Mouse (Mus musculus) bone marrow, adult 2 months (tissue): ENCODE measurements around the gene Kcng4. TPM values are rescaled to one million over a fixed set of nuclear protein-coding genes. Genes with fewer than 3 reads are reported as not detected.

ENCODE experiments used
- H3K27ac ChIP-seq: fragments of 200-500 bp; 2 replicates; pipeline ENCODE4 v1.5.1; 2012; ENCODE audit warnings: low read depth, mild to moderate bottlenecking, control low read depth, inconsistent platforms, low read length; ENCODE audit not compliant: control insufficient read depth, poor library complexity, insufficient read depth
- H3K4me1 ChIP-seq: fragments of 200-500 bp; 2 replicates; pipeline ENCODE4 v1.6.1; 2011; ENCODE audit warnings: low read length; ENCODE audit not compliant: control insufficient read depth, insufficient read depth
- H3K4me3 ChIP-seq: fragments of 200-500 bp; replicated peaks from 2 replicates; pipeline ENCODE3; 2011; ENCODE audit warnings: mild to moderate bottlenecking, low read depth, low read length, control low read depth; ENCODE audit not compliant: control insufficient read depth
- CTCF ChIP-seq: fragments of 200-500 bp; IDR thresholded peaks from 2 replicates; pipeline ENCODE4 v1.5.1; 2011; ENCODE audit warnings: low read length, control low read depth; ENCODE audit not compliant: control insufficient read depth, insufficient read depth
- POLR2A ChIP-seq: fragments of 200-500 bp; IDR thresholded peaks from 2 replicates; pipeline ENCODE4 v1.6.1; 2011; ENCODE audit warnings: low read depth, mild to moderate bottlenecking, control low read depth, low read length, borderline replicate concordance; ENCODE audit not compliant: control insufficient read depth
- WGBS: fragments of 180-500 bp; shearing (Covaris S2); methylation state at CpG from one replicate; pipeline ENCODE4 v1.1.7; 2018; 5-methylcytosine and 5-hydroxymethylcytosine counted together
- polyA plus RNA-seq: library from polyadenylated mRNA; stranded (reverse); fragments of >200 nt; gene quantifications from 2 replicates; pipeline ENCODE4 v1.2.4, GENCODE M21; 2011; ENCODE audit warnings: low replicate concordance; ENCODE audit not compliant: missing spikeins, insufficient read depth, insufficient read length

Kcng4 gene
- polyA plus RNA-seq, 1 experiment, result not detected

GRCm38 (mm10) chr8:119666219-119666951, 30.9 kb upstream of the Kcng4 start, which contains the start of gene Wfdc1:
Gene Wfdc1 (plus strand): TSS chr8:119666365.
- WGBS, result 5% methylated on average over 14 of the region's 14 CpGs
- Histone ChIP-seq H3K4me1 (no peaks in the 10 kb centered on the region), H3K27ac (no peak within 1 kb of the TSS), H3K4me3 (no peak within 1 kb of the TSS)
- TF ChIP-seq CTCF, result no peak

GRCm38 (mm10) chr8:119665270-119665669, 29.8 kb upstream of the Kcng4 start:
- Histone ChIP-seq H3K27ac (no peak overlapping the region), H3K4me1 (no peaks in the 10 kb centered on the region), H3K4me3 (no peak overlapping the region)
- TF ChIP-seq CTCF, result no peak
- TF ChIP-seq POLR2A, result no peak
- 76% methylated on average over 6 of the region's 6 CpGs for WGBS

- no peak overlapping the region for H3K27ac ChIP-seq
- WGBS, result 83% methylated on average over 11 of the region's 11 CpGs
- no peaks in the 10 kb centered on the region for H3K4me1 ChIP-seq
- TF ChIP-seq POLR2A (no peak), CTCF (no peak)
- H3K4me3 ChIP-seq, result no peak overlapping the region
Measured at GRCm38 (mm10) chr8:119663440-119663839, 28.0 kb upstream of the Kcng4 start.

DNA sequence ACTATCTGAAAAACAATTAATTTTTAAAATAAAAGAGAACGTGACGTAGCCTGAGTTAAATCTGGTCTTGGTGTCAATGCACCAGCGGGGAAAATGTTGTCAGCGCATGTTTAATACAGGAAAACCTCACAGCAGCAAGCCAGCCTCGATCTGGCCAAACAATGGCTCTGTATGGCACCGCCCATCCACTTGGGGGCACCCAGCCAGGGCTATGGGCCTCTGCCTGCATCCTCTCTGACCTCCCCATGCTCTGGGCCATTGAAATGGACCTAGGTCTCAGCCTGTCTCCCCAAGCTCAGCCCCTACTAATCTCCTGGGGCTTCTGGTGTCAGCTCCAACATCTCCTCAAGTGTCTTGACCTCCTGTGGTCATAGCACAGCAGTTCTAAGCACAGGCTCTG, 26.4 kb upstream of the Kcng4 start:
- WGBS, result 58% methylated on average over 6 of the region's 6 CpGs
- no peak overlapping the region for H3K4me3 ChIP-seq
- TF ChIP-seq POLR2A (no peak), CTCF (no peak)
- no peak overlapping the region for H3K27ac ChIP-seq
- no peaks in the 10 kb centered on the region for H3K4me1 ChIP-seq

- TF ChIP-seq CTCF, result no peak
- TF ChIP-seq POLR2A, result no peak
- 67% methylated on average over 9 of the region's 9 CpGs for WGBS
- H3K4me1 ChIP-seq, result no peaks in the 10 kb centered on the region
- H3K4me3 ChIP-seq, result no peak overlapping the region
- no peak overlapping the region for H3K27ac ChIP-seq
Measured at GRCm38 (mm10) chr8:119661081-119661480, 25.6 kb upstream of the Kcng4 start.

DNA sequence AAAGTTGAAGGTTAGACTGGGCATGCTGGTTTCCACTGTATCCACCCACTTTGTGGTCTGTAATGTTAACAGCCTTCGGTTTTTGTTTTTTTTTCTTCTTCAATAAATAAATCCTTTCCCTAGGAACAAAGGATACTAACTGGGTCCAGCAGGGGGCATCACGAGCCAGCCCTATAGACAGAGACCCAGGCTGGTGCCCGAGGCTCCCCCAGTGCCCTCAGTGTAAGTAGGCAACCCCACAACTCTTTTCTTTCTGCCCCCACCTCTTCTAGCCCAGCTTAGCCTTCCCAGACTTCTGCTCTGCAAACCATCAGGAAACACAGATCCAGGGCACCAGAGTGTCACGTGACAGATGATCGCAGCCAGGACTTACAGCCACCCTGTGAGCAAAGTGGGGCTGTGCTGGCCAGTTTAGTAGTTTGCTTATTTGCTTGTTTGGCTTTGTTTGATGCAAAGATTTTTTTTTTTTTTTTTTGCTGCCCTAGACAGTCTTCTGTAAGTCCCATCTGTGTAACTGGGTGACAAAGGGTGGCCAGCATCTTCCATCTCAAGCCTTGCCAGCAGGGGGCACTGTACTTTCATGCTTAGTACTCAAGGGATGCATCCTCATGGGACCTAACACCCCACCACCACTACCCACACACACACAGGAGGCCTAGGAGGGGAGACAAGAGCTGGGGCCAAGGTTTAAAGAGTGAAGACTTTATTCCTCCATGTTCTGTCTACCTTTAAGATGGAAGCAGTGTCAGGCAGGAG, 21.4 kb upstream of the Kcng4 start:
- Histone ChIP-seq H3K4me1 (no peaks in the 10 kb centered on the region), H3K27ac (no peak overlapping the region), H3K4me3 (no peak overlapping the region)
- TF ChIP-seq CTCF (peak; percentile 48), POLR2A (no peak)
- 47% methylated on average over 5 of the region's 5 CpGs for WGBS

DNA sequence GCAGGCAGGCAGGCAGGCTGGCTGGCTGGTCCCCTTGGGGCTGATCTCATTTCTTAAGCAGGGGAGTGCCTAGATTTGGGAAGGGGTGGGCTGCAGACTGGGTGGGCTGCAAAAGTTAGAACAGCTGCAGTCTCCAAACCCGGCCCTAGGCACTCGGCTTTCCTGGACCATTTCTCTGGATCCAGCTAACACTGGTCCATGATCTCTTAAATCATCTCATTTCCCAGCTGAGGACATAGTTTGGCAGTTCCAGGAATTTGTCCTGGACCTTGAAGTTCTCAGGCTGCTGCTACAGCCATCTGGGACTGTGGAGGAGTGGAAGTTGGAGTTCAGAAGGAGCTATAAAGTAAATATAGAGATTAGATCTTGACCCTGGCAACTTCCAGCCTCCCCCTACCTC, 15.8 kb upstream of the Kcng4 start:
- TF ChIP-seq CTCF, result no peak
- Histone ChIP-seq H3K4me1 (no peaks in the 10 kb centered on the region), H3K27ac (no peak overlapping the region), H3K4me3 (no peak overlapping the region)
- 46% methylated on average over 2 of the region's 2 CpGs for WGBS

- WGBS, result 72% methylated on average over 7 of the region's 7 CpGs
Measured at GRCm38 (mm10) chr8:119646846-119647245, 11.4 kb upstream of the Kcng4 start.

More at GRCm38 (mm10) chr8:119646846-119647245, 11.4 kb upstream of the Kcng4 start:
- Histone ChIP-seq H3K4me1 (no peaks in the 10 kb centered on the region), H3K27ac (no peak overlapping the region), H3K4me3 (no peak overlapping the region)
- no peak for TF ChIP-seq CTCF
- TF ChIP-seq POLR2A, result no peak
